Mouse (Mus musculus): ENCODE data around the gene Atg9b.
A peak's percentile ranks its signal among the peaks of the same experiment; 100 is the strongest.

GRCm38 (mm10) chr5:24423129-24424003 lies 31.4 kb upstream of the Atg9b start, which contains the start of the genes Cdk5 and Slc4a2:
- TF ChIP-seq CTCF (IDR thresholded peaks at IDR 0.05; ENCODE audit: low read depth, low read length): no peak
- peak; percentile 39 for TF ChIP-seq POLR2A (IDR thresholded peaks at IDR 0.05; ENCODE audit: insufficient read depth, low read length)
